Comparison of ENCODE assay signal across 22 mouse cellular contexts in the genomic region with DNA sequence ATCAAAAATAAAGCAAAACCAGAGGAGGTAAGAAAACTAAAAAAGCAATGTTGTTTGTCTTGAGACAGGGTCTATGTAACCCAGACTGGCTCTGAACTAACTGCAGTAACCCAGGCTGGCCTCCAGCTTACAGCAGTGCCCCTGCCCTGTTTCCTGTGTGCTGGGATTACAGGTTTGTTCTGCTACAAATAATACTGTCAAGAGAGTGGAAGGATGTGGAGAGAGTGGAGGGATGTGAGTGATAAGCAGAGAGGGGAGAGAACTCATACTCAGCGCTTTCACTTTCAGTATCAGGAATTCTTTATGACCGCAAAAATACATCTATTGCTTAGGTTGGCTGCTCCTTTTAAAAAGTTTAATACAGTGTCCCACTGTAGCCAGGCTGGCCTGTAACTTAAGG. TPM values are rescaled to one million over a fixed set of nuclear protein-coding genes. Genes with fewer than 3 reads are reported as not detected.
A peak's percentile ranks its signal among the peaks of the same experiment; 100 is the strongest.
DNase-seq lines count a peak whose midpoint lies in the region; ATAC-seq and TF ChIP-seq lines count a peak whose summit lies in the region.
"Had no signal": no experiment of that assay in that cellular context is flagged by ENCODE, and none has a peak within 500 bp of the region (broad histone marks: within the 10 kb centered on the region; RNA-seq: fewer than 3 reads in every experiment).

No protein-coding gene starts in this region.

- no peak overlapping the region for H3K9ac ChIP-seq in kidney, postnatal 0 days (ENCODE audit: low read depth, low read length)
- no peak overlapping the region for H3K9ac ChIP-seq in kidney, embryonic 15.5 days
- H3K9ac ChIP-seq: liver, embryonic 13.5 days; midbrain, embryonic 15.5 days; neural tube, embryonic 13.5 days had no signal

- no peaks in the 10 kb centered on the region for H3K27me3 ChIP-seq in kidney, postnatal 0 days (ENCODE audit: insufficient read depth, low read length)
- H3K27me3 ChIP-seq in kidney, embryonic 15.5 days, result no peaks in the 10 kb centered on the region
- H3K27me3 ChIP-seq in megakaryocyte, embryonic 14.5 days (replicated peaks), result no peaks in the 10 kb centered on the region
- H3K27me3 ChIP-seq: liver, embryonic 13.5 days; midbrain, embryonic 15.5 days; neural tube, embryonic 13.5 days had no signal

- H3K36me3 ChIP-seq in kidney, postnatal 0 days (ENCODE audit: insufficient read depth, low read length), result no peaks in the 10 kb centered on the region
- peaks cover 7% of the 10 kb centered on the region; the same call in 1 of the 2 replicates for H3K36me3 ChIP-seq in kidney, embryonic 15.5 days
- peaks cover 2% of the 10 kb centered on the region for H3K36me3 ChIP-seq in megakaryocyte, embryonic 14.5 days (replicated peaks; ENCODE audit: low read length)
- H3K36me3 ChIP-seq: midbrain, embryonic 15.5 days had no signal

- no peak overlapping the region for H3K4me2 ChIP-seq in kidney, postnatal 0 days (ENCODE audit: low read length)
- H3K4me2 ChIP-seq in kidney, embryonic 15.5 days, result no peak overlapping the region
- H3K4me2 ChIP-seq: liver, embryonic 13.5 days; midbrain, embryonic 15.5 days; neural tube, embryonic 13.5 days had no signal

- no peak overlapping the region for H3K27ac ChIP-seq in kidney, postnatal 0 days
- H3K27ac ChIP-seq in kidney, embryonic 15.5 days, result no peak overlapping the region
- H3K27ac ChIP-seq: forebrain, embryonic 10.5 days; liver, embryonic 13.5 days; midbrain, embryonic 15.5 days; neural tube, embryonic 13.5 days had no signal

- no peak for ATAC-seq in kidney, postnatal 0 days (replicated peaks; ENCODE audit: low FRiP score, low read depth)
- ATAC-seq in kidney, embryonic 15.5 days (replicated peaks; ENCODE audit: low FRiP score), result no peak
- ATAC-seq: midbrain, embryonic 15.5 days had no signal

- no peak overlapping the region for H3K4me3 ChIP-seq in kidney, postnatal 0 days (replicated peaks; ENCODE audit: low read depth, low read length)
- H3K4me3 ChIP-seq in kidney, embryonic 15.5 days (replicated peaks), result no peak overlapping the region
- H3K4me3 ChIP-seq in megakaryocyte, embryonic 14.5 days (replicated peaks), result peak overlapping the region; percentile 87
- H3K4me3 ChIP-seq: forebrain, embryonic 10.5 days; liver, embryonic 13.5 days; midbrain, embryonic 15.5 days; neural tube, embryonic 13.5 days had no signal

- WGBS in kidney, postnatal 0 days, result 60% methylated on average over 2 of the region's 2 CpGs
- 76% methylated on average over 2 of the region's 2 CpGs for WGBS in kidney, embryonic 15.5 days

- no peaks in the 10 kb centered on the region for H3K9me3 ChIP-seq in kidney, postnatal 0 days (replicated peaks; ENCODE audit: low read length)
- no peaks in the 10 kb centered on the region for H3K9me3 ChIP-seq in kidney, embryonic 15.5 days (replicated peaks)
- H3K9me3 ChIP-seq in megakaryocyte, embryonic 14.5 days, result peaks cover 7% of the 10 kb centered on the region
- H3K9me3 ChIP-seq: liver, embryonic 13.5 days; midbrain, embryonic 15.5 days; neural tube, embryonic 13.5 days had no signal

- no peak for TF ChIP-seq CTCF in kidney, postnatal 0 days (IDR thresholded peaks at IDR 0.05; ENCODE audit: low read depth)

- no peaks in the 10 kb centered on the region for H3K4me1 ChIP-seq in kidney, postnatal 0 days (replicated peaks; ENCODE audit: insufficient read depth, low read length)
- 0 out of 2 replicates have a peak, but pooled peaks cover 3% of the 10 kb centered on the region for H3K4me1 ChIP-seq in kidney, embryonic 15.5 days
- H3K4me1 ChIP-seq in megakaryocyte, embryonic 14.5 days, result peaks cover 15% of the 10 kb centered on the region
- H3K4me1 ChIP-seq: forebrain, embryonic 10.5 days; midbrain, embryonic 15.5 days; neural tube, embryonic 13.5 days had no signal

- DNase-seq in kidney, postnatal 0 days (ENCODE audit: low spot score), result peak; percentile 12
- DNase-seq in CD4-positive helper T cell, adult 2 months (ENCODE audit: low read depth, low spot score), result peak; percentile 63
- peak; percentile 54 for DNase-seq in T-cell, adult 2 months (ENCODE audit: low spot score)
- no peak for DNase-seq in layer of hippocampus, adult 8-10 months (ENCODE audit: low spot score in 2 of 2)
- no peak for DNase-seq in natural killer cell, adult 2 months (ENCODE audit: low spot score in 2 of 2)
- DNase-seq: adrenal gland, adult 2 months; cerebellum, adult 11 months; kidney, postnatal 14 days; liver, embryonic 13.5 days; lung, postnatal 36 days; right cerebral cortex, postnatal 4 days; thymus, adult 2 months had no signal

RNA-seq across cellular contexts. Expression of a gene that starts 8.4 kb away (rescaled TPM):
- polyA plus RNA-seq in kidney, postnatal 0 days (2015; fragmentation: Nextera tagmentation; extraction: Ambion mirVana), result 14.3 and 15.0 TPM in 2 replicates
- polyA plus RNA-seq in kidney, embryonic 15.5 days (2015; fragmentation: Nextera tagmentation; extraction: Ambion mirVana), result 13.2 and 18.4 TPM in 2 replicates
- polyA plus RNA-seq in megakaryocyte, embryonic 14.5 days (2012; ENCODE audit: insufficient read depth, low replicate concordance), result 1.7 and 9.2 TPM in 2 replicates
- 10 to 100 TPM; 35.0 to 49.9 (median 40.9) TPM for total RNA-seq in layer of hippocampus, adult 8-10 months (2022)

RNA-seq across cellular contexts. Expression of a gene that starts 22.4 kb away (rescaled TPM):
- 0.23 and 0.41 TPM in 2 replicates for polyA plus RNA-seq in kidney, postnatal 0 days (2015; fragmentation: Nextera tagmentation; extraction: Ambion mirVana)
- polyA plus RNA-seq in kidney, embryonic 15.5 days (2015; fragmentation: Nextera tagmentation; extraction: Ambion mirVana), result 0.17 TPM in 1 of 2 replicates, not detected in the other
- polyA plus RNA-seq in megakaryocyte, embryonic 14.5 days (2012; ENCODE audit: insufficient read depth, low replicate concordance), result not detected in 2 replicates
- total RNA-seq in layer of hippocampus, adult 8-10 months (2022), result under 1 TPM in 1 of 4 experiments, not detected in 3; 0.98 TPM
- total RNA-seq: layer of hippocampus, postnatal 10 days had no signal
- polyA plus RNA-seq: forebrain, embryonic 10.5 days; heart, embryonic 16.5 days; liver, embryonic 13.5 days; midbrain, embryonic 15.5 days had no signal

RNA-seq across cellular contexts. Expression of a gene that starts 31.7 kb away (rescaled TPM):
- not detected in 2 replicates for polyA plus RNA-seq in kidney, postnatal 0 days (2015; fragmentation: Nextera tagmentation; extraction: Ambion mirVana)
- polyA plus RNA-seq in kidney, embryonic 15.5 days (2015; fragmentation: Nextera tagmentation; extraction: Ambion mirVana), result not detected in 2 replicates
- polyA plus RNA-seq in megakaryocyte, embryonic 14.5 days (2012; ENCODE audit: insufficient read depth, low replicate concordance), result not detected in 2 replicates
- not detected for total RNA-seq in layer of hippocampus, adult 8-10 months (2022)
- total RNA-seq: adrenal gland, adult 2 months; layer of hippocampus, postnatal 10 days; left cerebral cortex, postnatal 14 days had no signal
- polyA plus RNA-seq: adrenal gland, adult 2 months; embryonic facial prominence, embryonic 14.5 days; forebrain, embryonic 10.5 days; gonadal fat pad, adult 2 months; heart, embryonic 16.5 days; liver, embryonic 13.5 days; midbrain, embryonic 15.5 days; neural tube, embryonic 13.5 days; thymus, adult 2 months had no signal

RNA-seq across cellular contexts. Expression of a gene that starts 40.6 kb away (rescaled TPM):
- 1.9 and 2.0 TPM in 2 replicates for polyA plus RNA-seq in kidney, postnatal 0 days (2015; fragmentation: Nextera tagmentation; extraction: Ambion mirVana)
- polyA plus RNA-seq in kidney, embryonic 15.5 days (2015; fragmentation: Nextera tagmentation; extraction: Ambion mirVana), result 0.94 and 1.5 TPM in 2 replicates
- not detected in 2 replicates for polyA plus RNA-seq in megakaryocyte, embryonic 14.5 days (2012; ENCODE audit: insufficient read depth, low replicate concordance)
- total RNA-seq in layer of hippocampus, adult 8-10 months (2022), result not detected
- total RNA-seq: layer of hippocampus, postnatal 10 days; left cerebral cortex, postnatal 14 days had no signal
- polyA plus RNA-seq: adrenal gland, adult 2 months; embryonic facial prominence, embryonic 14.5 days; forebrain, embryonic 10.5 days; heart, embryonic 16.5 days; liver, embryonic 13.5 days; thymus, adult 2 months had no signal

RNA-seq across cellular contexts. Expression of a gene that starts 40.7 kb away (rescaled TPM):
- 1.8 and 2.8 TPM in 2 replicates for polyA plus RNA-seq in kidney, postnatal 0 days (2015; fragmentation: Nextera tagmentation; extraction: Ambion mirVana)
- 0.26 TPM in 1 of 2 replicates, not detected in the other for polyA plus RNA-seq in kidney, embryonic 15.5 days (2015; fragmentation: Nextera tagmentation; extraction: Ambion mirVana)
- polyA plus RNA-seq in megakaryocyte, embryonic 14.5 days (2012; ENCODE audit: insufficient read depth, low replicate concordance), result not detected in 2 replicates
- total RNA-seq in layer of hippocampus, adult 8-10 months (2022), result 1 to 10 TPM in 2 of 4 experiments, under 1 TPM in 1, not detected in 1; 0.94 to 1.2 (median 1.1) TPM
- polyA plus RNA-seq: adrenal gland, adult 2 months; embryonic facial prominence, embryonic 14.5 days; forebrain, embryonic 10.5 days; heart, embryonic 16.5 days; liver, embryonic 13.5 days; midbrain, embryonic 15.5 days; neural tube, embryonic 13.5 days; thymus, adult 2 months had no signal

Comparison
In these comparisons a context has a peak if more than half of its experiments do, and no peak if none do; other contexts are left out.
1. DNase-seq: peak in kidney, postnatal 0 days (single experiment), CD4-positive helper T cell, adult 2 months (single experiment) and T-cell, adult 2 months (single experiment); none in layer of hippocampus, adult 8-10 months (0 of 2) and natural killer cell, adult 2 months (0 of 2).